Mouse (Mus musculus) B cell, adult 2 months (primary cell): Measurements from ENCODE around the gene Fibcd1.

Source experiments
- DNase-seq, 2 experiments: peaks; one replicate each; pipeline ENCODE4 v3.0.0; 2022

Gene Fibcd1

GRCm38 (mm10) chr2:31810444-31810843 is 35.4 kb downstream of the Fibcd1 start, which contains the start of gene Qrfp:
Gene Qrfp (minus strand): TSS chr2:31810580.
- DNase-seq: peak; percentile 47 to 52

GRCm38 (mm10) chr2:31809358-31809740 is 36.5 kb downstream of the Fibcd1 start:
- no peak for DNase-seq

GRCm38 (mm10) chr2:31808410-31809357 is 37.1 kb downstream of the Fibcd1 start:
- DNase-seq: no peak

- no peak for DNase-seq
These were observed 39.0 kb downstream of the Fibcd1 start for GRCm38 (mm10) chr2:31806639-31807382.

- DNase-seq: no peak
These were observed 42.3 kb downstream of the Fibcd1 start for GRCm38 (mm10) chr2:31803480-31803879.

GRCm38 (mm10) chr2:31802811-31803210 is 43.0 kb downstream of the Fibcd1 start:
- DNase-seq: no peak

GRCm38 (mm10) chr2:31801416-31801815 is 44.4 kb downstream of the Fibcd1 start:
- DNase-seq: no peak

- DNase-seq: no peak
These were observed 48.9 kb downstream of the Fibcd1 start for GRCm38 (mm10) chr2:31796943-31797342.

GRCm38 (mm10) chr2:31792611-31793010 is 53.2 kb downstream of the Fibcd1 start:
- no peak for DNase-seq

- DNase-seq: no peak
These were observed 54.5 kb downstream of the Fibcd1 start for GRCm38 (mm10) chr2:31791260-31791659.

- no peak for DNase-seq
These were observed 55.0 kb downstream of the Fibcd1 start for GRCm38 (mm10) chr2:31790728-31791251.

- no peak for DNase-seq
These were observed 56.6 kb downstream of the Fibcd1 start for GRCm38 (mm10) chr2:31789215-31789614.

- DNase-seq: no peak
These were observed 57.6 kb downstream of the Fibcd1 start for GRCm38 (mm10) chr2:31788227-31788626.

GRCm38 (mm10) chr2:31787029-31787428 is 58.8 kb downstream of the Fibcd1 start:
- DNase-seq: peak; percentile 86 to 87

- peak; percentile 79 to 83 for DNase-seq
These were observed 60.7 kb downstream of the Fibcd1 start for GRCm38 (mm10) chr2:31785074-31785473.

GRCm38 (mm10) chr2:31782958-31783602 is 62.7 kb downstream of the Fibcd1 start:
- DNase-seq: no peak

- DNase-seq: no peak
These were observed 66.5 kb downstream of the Fibcd1 start for GRCm38 (mm10) chr2:31779258-31779657.

GRCm38 (mm10) chr2:31776479-31776878 is 69.3 kb downstream of the Fibcd1 start:
- no peak for DNase-seq

GRCm38 (mm10) chr2:31770781-31771441 is 74.9 kb downstream of the Fibcd1 start:
- peak; percentile 42 to 54 for DNase-seq

GRCm38 (mm10) chr2:31769631-31770111 is 76.1 kb downstream of the Fibcd1 start:
- no peak for DNase-seq

- DNase-seq: no peak
These were observed 76.7 kb downstream of the Fibcd1 start for GRCm38 (mm10) chr2:31769115-31769514.

GRCm38 (mm10) chr2:31767815-31768214 is 78.0 kb downstream of the Fibcd1 start:
- no peak for DNase-seq
